Comparison of ENCODE assay signal across 29 mouse cellular contexts in genomic region chr6:128625246-128625645, GRCm38 (mm10). TPM values are rescaled to one million over a fixed set of nuclear protein-coding genes. Genes with fewer than 3 reads are reported as not detected.
"Had no signal": no experiment of that assay in that cellular context is flagged by ENCODE, and none has a peak within 500 bp of the region (broad histone marks: within the 10 kb centered on the region; RNA-seq: fewer than 3 reads in every experiment).

No protein-coding gene starts in this region.

RNA-seq across cellular contexts. Expression of gene Klrb1a, which starts 1.9 kb away (rescaled TPM):
- total RNA-seq: common myeloid progenitor, adult 5-6 weeks; forebrain, postnatal 0 days; gastrocnemius, adult 18-20 months; gastrocnemius, adult 2 months; gastrocnemius, adult 8-10 months; gastrocnemius, postnatal 10 days; gastrocnemius, postnatal 14 days; gastrocnemius, postnatal 25 days; gastrocnemius, postnatal 36 days; gastrocnemius, postnatal 4 days; granulocyte monocyte progenitor cell, adult 5-6 weeks; heart, adult 18-20 months had no signal
- polyA plus RNA-seq: cerebellum, adult 2 months; cortical plate, adult 2 months; embryonic facial prominence, embryonic 10.5 days; embryonic facial prominence, embryonic 11.5 days; embryonic facial prominence, embryonic 12.5 days; embryonic facial prominence, embryonic 13.5 days; embryonic facial prominence, embryonic 14.5 days; embryonic facial prominence, embryonic 15.5 days; erythroblast, embryonic 14.5 days; forebrain, embryonic 10.5 days; forebrain, embryonic 11.5 days; forebrain, embryonic 12.5 days; forebrain, embryonic 13.5 days; forebrain, embryonic 14.5 days; forebrain, embryonic 15.5 days; forebrain, embryonic 16.5 days; forebrain, postnatal 0 days; frontal cortex, adult 2 months had no signal

RNA-seq across cellular contexts. Expression of gene Clec2h, which starts 36.9 kb away (rescaled TPM):
- total RNA-seq: common myeloid progenitor, adult 5-6 weeks; forebrain, postnatal 0 days; gastrocnemius, adult 18-20 months; gastrocnemius, adult 2 months; gastrocnemius, adult 8-10 months; gastrocnemius, postnatal 10 days; gastrocnemius, postnatal 14 days; gastrocnemius, postnatal 25 days; gastrocnemius, postnatal 36 days; gastrocnemius, postnatal 4 days; granulocyte monocyte progenitor cell, adult 5-6 weeks had no signal
- polyA plus RNA-seq: cortical plate, adult 2 months; embryonic facial prominence, embryonic 10.5 days; embryonic facial prominence, embryonic 11.5 days; embryonic facial prominence, embryonic 12.5 days; embryonic facial prominence, embryonic 13.5 days; embryonic facial prominence, embryonic 14.5 days; embryonic facial prominence, embryonic 15.5 days; erythroblast, embryonic 14.5 days; forebrain, embryonic 10.5 days; forebrain, embryonic 11.5 days; forebrain, embryonic 12.5 days; forebrain, embryonic 13.5 days; forebrain, embryonic 14.5 days; forebrain, embryonic 15.5 days; forebrain, embryonic 16.5 days; forebrain, postnatal 0 days; frontal cortex, adult 2 months had no signal

RNA-seq across cellular contexts. Expression of gene A2ml1, which starts 43.8 kb away (rescaled TPM):
- total RNA-seq: common myeloid progenitor, adult 5-6 weeks; gastrocnemius, adult 18-20 months; gastrocnemius, adult 2 months; gastrocnemius, adult 8-10 months; gastrocnemius, postnatal 10 days; gastrocnemius, postnatal 14 days; gastrocnemius, postnatal 25 days; gastrocnemius, postnatal 36 days; gastrocnemius, postnatal 4 days had no signal
- polyA plus RNA-seq: embryonic facial prominence, embryonic 10.5 days; embryonic facial prominence, embryonic 11.5 days; erythroblast, embryonic 14.5 days; forebrain, embryonic 10.5 days; forebrain, embryonic 11.5 days had no signal
